Mouse (Mus musculus): ENCODE data around the gene Aanat.

GRCm38 (mm10) chr11:116642681-116643578, 56.7 kb downstream of the Aanat start:
- TF ChIP-seq CHD2 (IDR thresholded peaks at IDR 0.05; ENCODE audit: low read length) (no peak), POLR2A (IDR thresholded peaks at IDR 0.05; ENCODE audit: low read depth, low read length) (no peak), MAX (IDR thresholded peaks at IDR 0.05; ENCODE audit: low read length) (no peak; the same call in 1 of the 2 replicates), CTCF (conservative IDR thresholded peaks at IDR 0.05 in 1 of 2, IDR thresholded peaks at IDR 0.05 in 1 of 2; ENCODE audit: low read depth in 2 of 2, low read length in 2 of 2) (peak; percentile 89 to 99), GABPA (IDR thresholded peaks at IDR 0.05; ENCODE audit: insufficient replicate concordance, low read depth, low read length) (no peak), ZC3H11A (IDR thresholded peaks at IDR 0.05; ENCODE audit: low read depth, low read length) (peak; percentile 85)
